Mouse (Mus musculus): ENCODE measurements at regions not wholly inside any gene's neighbourhood (a gene's known extent, or its start where the extent isn't known, plus 50 kb on each side); places are given as distances from the start of the nearest gene placed in this dataset.

GRCm38 (mm10) chr3:58202816-58203215 lies 211.7 kb upstream of the Tsc22d2 start:
- no peak for ATAC-seq (ENCODE audit: insufficient number of reproducible peaks, insufficient read depth, low FRiP score, low TSS enrichment, low read depth)
- peaks cover 6% of the 10 kb centered on the region; the same call in 1 of the 2 replicates for H3K4me1 ChIP-seq (replicated peaks)
- H3K27ac ChIP-seq = no peak overlapping the region
- no peak overlapping the region for H3K4me3 ChIP-seq (replicated peaks)
- no peak overlapping the region for H3K9ac ChIP-seq (replicated peaks)
- no peaks in the 10 kb centered on the region for H3K36me3 ChIP-seq
- WGBS = 74% methylated on average over 5 of the region's 5 CpGs
- H3K27me3 ChIP-seq = no peaks in the 10 kb centered on the region
- no peaks in the 10 kb centered on the region for H3K9me3 ChIP-seq
- H3K4me2 ChIP-seq = no peak overlapping the region

DNA sequence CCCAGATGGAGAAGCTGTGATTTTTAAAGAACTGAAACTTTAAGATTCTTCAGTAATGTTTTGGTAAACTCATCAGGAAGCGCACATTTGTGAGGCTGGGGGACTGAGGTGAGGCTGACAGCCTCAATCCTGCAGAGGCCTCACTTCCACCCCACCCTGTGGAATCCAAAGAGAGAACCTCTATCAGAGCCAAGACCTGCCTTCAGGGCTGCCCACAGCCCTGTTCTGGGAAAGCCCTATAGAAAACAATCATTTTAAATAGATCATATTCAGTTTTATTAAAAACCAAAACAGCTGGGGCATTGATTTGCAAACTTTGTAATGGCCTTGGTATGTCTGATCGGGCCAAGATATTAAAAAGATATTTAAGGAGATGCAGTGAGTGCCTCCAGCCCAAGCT lies 210.7 kb upstream of the Tsc22d2 start:
- H3K4me2 ChIP-seq = no peak overlapping the region
- no peaks in the 10 kb centered on the region for H3K36me3 ChIP-seq
- no peaks in the 10 kb centered on the region for H3K27me3 ChIP-seq
- no peak overlapping the region for H3K4me3 ChIP-seq (replicated peaks)
- H3K4me1 ChIP-seq (replicated peaks) = peaks cover 6% of the 10 kb centered on the region; the same call in 1 of the 2 replicates
- H3K9me3 ChIP-seq = no peaks in the 10 kb centered on the region
- ATAC-seq (ENCODE audit: insufficient number of reproducible peaks, insufficient read depth, low FRiP score, low TSS enrichment, low read depth) = no peak
- H3K9ac ChIP-seq (replicated peaks) = no peak overlapping the region
- no peak overlapping the region for H3K27ac ChIP-seq
- WGBS = 73% methylated on average over 2 of the region's 2 CpGs

GRCm38 (mm10) chr3:58205526-58205925 lies 209.0 kb upstream of the Tsc22d2 start:
- Histone ChIP-seq H3K4me2 (no peak overlapping the region), H3K27ac (no peak overlapping the region), H3K4me3 (replicated peaks) (no peak overlapping the region), H3K36me3 (no peaks in the 10 kb centered on the region), H3K27me3 (no peaks in the 10 kb centered on the region), H3K4me1 (replicated peaks) (peaks cover 6% of the 10 kb centered on the region; the same call in 1 of the 2 replicates), H3K9ac (replicated peaks) (no peak overlapping the region), H3K9me3 (no peaks in the 10 kb centered on the region)
- ATAC-seq (ENCODE audit: insufficient number of reproducible peaks, insufficient read depth, low FRiP score, low TSS enrichment, low read depth) = no peak
- 92% methylated on average over 2 of the region's 2 CpGs for WGBS

DNA sequence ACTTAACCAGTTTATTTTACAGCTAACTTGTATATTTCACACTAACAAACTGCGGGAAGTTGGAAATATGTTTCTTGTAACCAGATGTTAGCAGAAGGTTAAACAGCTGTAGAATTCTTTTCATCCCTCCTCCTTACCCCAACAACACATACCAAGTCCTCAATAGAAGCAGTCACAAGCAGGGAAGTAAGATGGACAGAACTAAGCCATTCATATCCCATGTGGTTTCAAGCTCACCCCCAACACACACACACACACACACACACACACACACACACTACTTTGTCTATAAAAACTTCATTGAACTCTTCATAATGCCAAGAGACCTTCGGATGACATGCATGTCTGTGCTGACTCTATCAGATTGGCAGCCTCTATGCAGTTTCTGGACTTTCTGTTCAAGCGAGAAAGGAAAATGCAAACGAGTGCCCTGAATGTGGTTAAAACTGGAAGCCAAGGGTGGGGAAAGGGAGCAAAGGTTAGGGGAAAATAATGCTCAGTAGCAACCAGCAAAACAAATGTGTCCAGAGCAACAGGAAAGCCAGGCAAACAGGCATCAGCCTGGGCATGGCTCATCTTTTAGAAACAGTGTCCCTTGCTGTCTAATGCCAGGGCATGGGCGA lies 207.6 kb upstream of the Tsc22d2 start:
- Histone ChIP-seq H3K4me2 (no peak overlapping the region), H3K36me3 (no peaks in the 10 kb centered on the region), H3K27me3 (no peaks in the 10 kb centered on the region), H3K9ac (replicated peaks) (no peak overlapping the region), H3K27ac (no peak overlapping the region), H3K9me3 (no peaks in the 10 kb centered on the region), H3K4me3 (replicated peaks) (no peak overlapping the region), H3K4me1 (replicated peaks) (peaks cover 6% of the 10 kb centered on the region; the same call in 1 of the 2 replicates)
- no peak for ATAC-seq (ENCODE audit: insufficient number of reproducible peaks, insufficient read depth, low FRiP score, low TSS enrichment, low read depth)
- 76% methylated on average over 5 of the region's 5 CpGs for WGBS

- 39% methylated on average over 3 of the region's 3 CpGs for WGBS
- H3K36me3 ChIP-seq = no peaks in the 10 kb centered on the region
- no peaks in the 10 kb centered on the region for H3K27me3 ChIP-seq
- H3K4me1 ChIP-seq (replicated peaks) = 0 out of 2 replicates have a peak, but pooled peaks cover 3% of the 10 kb centered on the region
- no peak overlapping the region for H3K27ac ChIP-seq
- H3K4me2 ChIP-seq = no peak overlapping the region
- no peak overlapping the region for H3K9ac ChIP-seq (replicated peaks)
- H3K9me3 ChIP-seq = no peaks in the 10 kb centered on the region
- ATAC-seq (ENCODE audit: insufficient number of reproducible peaks, insufficient read depth, low FRiP score, low TSS enrichment, low read depth) = no peak
- no peak overlapping the region for H3K4me3 ChIP-seq (replicated peaks)
Measured at GRCm38 (mm10) chr3:58211016-58211415, 203.5 kb upstream of the Tsc22d2 start.

DNA sequence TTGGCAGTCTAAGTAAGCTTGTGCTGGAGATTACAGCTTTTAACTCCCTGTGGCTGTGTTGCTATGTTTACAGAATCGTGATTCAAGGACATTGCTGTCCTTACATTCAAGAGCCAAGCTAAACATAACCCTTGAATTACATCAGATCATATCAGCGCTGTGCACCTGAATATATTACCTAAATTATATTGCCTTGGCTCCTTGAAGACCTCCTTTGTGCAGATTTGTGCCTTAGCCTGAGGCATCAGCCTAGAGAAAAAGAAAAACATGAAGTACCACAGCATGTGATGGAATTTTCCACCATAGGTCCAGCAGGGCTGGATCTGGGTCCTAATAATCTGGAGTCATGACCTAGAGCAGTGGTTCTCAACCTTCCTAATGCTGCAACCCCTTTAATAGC lies 189.8 kb upstream of the Tsc22d2 start:
- no peaks in the 10 kb centered on the region for H3K4me1 ChIP-seq (replicated peaks)

DNA sequence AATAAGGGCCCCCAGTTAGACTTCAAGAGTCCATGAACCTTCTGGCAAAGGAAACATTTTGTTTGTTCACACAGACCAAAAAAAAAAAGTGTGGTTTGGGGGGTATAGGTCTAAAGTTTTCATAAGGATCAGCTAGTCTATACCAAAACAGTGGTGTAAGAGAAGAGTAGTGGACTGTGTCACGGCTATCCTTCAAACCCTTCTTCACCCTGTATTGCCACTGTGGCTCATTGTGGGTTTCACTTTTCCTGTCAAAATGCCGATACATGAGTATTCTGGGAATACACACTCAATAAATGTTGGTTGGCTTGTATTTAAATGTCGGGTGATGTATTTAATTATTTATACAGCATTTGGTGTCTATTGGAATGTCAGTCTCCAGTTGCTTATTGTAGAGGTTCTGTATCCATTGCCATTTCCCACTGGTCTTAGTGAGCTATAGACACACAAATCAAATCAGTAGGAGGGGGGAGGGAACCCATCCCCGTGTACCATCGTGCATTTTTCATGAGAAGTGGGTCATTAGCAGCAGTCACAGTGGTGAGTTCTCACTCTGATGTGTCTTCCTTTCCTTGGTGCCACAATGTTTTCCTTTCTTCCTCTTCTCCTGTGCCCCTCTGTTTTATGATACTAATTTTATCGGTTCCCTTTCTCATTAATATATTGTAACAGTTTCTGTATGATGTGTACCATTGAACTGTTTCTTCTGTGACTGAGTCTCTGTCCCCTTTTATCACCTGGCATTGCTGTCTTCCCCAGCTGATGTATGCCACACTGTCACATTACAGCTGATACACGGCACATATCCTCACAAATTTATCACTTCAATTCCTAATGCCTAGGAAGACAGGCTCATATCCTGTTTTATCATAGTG lies 187.8 kb upstream of the Tsc22d2 start:
- H3K27ac ChIP-seq = no peak overlapping the region
- 84% methylated on average over 7 of the region's 7 CpGs for WGBS
- H3K4me3 ChIP-seq (replicated peaks) = no peak overlapping the region
- no peaks in the 10 kb centered on the region for H3K4me1 ChIP-seq (replicated peaks)
- H3K9me3 ChIP-seq = no peaks in the 10 kb centered on the region
- ATAC-seq (ENCODE audit: insufficient number of reproducible peaks, insufficient read depth, low FRiP score, low TSS enrichment, low read depth) = no peak
- H3K4me2 ChIP-seq = no peak overlapping the region
- H3K36me3 ChIP-seq = no peaks in the 10 kb centered on the region
- H3K27me3 ChIP-seq = no peaks in the 10 kb centered on the region
- no peak overlapping the region for H3K9ac ChIP-seq (replicated peaks)

More for the DNA sequence above, 189.8 kb upstream of the Tsc22d2 start:
- Histone ChIP-seq H3K27me3 (no peaks in the 10 kb centered on the region), H3K9me3 (no peaks in the 10 kb centered on the region), H3K9ac (replicated peaks) (no peak overlapping the region), H3K4me2 (no peak overlapping the region), H3K36me3 (no peaks in the 10 kb centered on the region), H3K27ac (no peak overlapping the region), H3K4me3 (replicated peaks) (no peak overlapping the region)
- no peak for ATAC-seq (ENCODE audit: insufficient number of reproducible peaks, insufficient read depth, low FRiP score, low TSS enrichment, low read depth)
- 81% methylated on average over 2 of the region's 2 CpGs for WGBS

DNA sequence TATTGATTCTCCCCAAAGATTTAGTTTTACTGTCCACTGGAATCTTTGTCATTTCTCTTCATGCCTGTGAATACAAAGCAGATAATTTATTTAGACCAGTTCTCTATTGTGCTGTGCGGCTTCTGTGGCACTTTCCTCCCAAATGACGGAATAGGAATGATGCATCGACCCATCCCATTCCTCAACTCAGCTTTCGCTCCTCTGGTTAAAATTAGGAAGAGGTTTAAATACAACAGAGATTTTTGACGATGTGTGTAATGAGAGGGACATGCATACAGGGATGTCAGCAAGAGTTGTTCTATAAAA lies 187.2 kb upstream of the Tsc22d2 start:
- no peak overlapping the region for H3K27ac ChIP-seq
- no peak overlapping the region for H3K4me2 ChIP-seq
- no peaks in the 10 kb centered on the region for H3K27me3 ChIP-seq
- 79% methylated on average over 5 of the region's 5 CpGs for WGBS
- H3K9ac ChIP-seq (replicated peaks) = no peak overlapping the region
- H3K36me3 ChIP-seq = no peaks in the 10 kb centered on the region
- H3K9me3 ChIP-seq = no peaks in the 10 kb centered on the region
- no peaks in the 10 kb centered on the region for H3K4me1 ChIP-seq (replicated peaks)
- no peak for ATAC-seq (ENCODE audit: insufficient number of reproducible peaks, insufficient read depth, low FRiP score, low TSS enrichment, low read depth)
- H3K4me3 ChIP-seq (replicated peaks) = no peak overlapping the region

- no peak overlapping the region for H3K27ac ChIP-seq
- no peaks in the 10 kb centered on the region for H3K27me3 ChIP-seq
- H3K4me3 ChIP-seq (replicated peaks) = no peak overlapping the region
- no peak overlapping the region for H3K4me2 ChIP-seq
- H3K4me1 ChIP-seq (replicated peaks) = 0 out of 2 replicates have a peak, but pooled peaks cover 3% of the 10 kb centered on the region
- no peak overlapping the region for H3K9ac ChIP-seq (replicated peaks)
- H3K9me3 ChIP-seq = no peaks in the 10 kb centered on the region
- 74% methylated on average over 3 of the region's 3 CpGs for WGBS
- no peak for ATAC-seq (ENCODE audit: insufficient number of reproducible peaks, insufficient read depth, low FRiP score, low TSS enrichment, low read depth)
- no peaks in the 10 kb centered on the region for H3K36me3 ChIP-seq
Measured at GRCm38 (mm10) chr3:58228189-58228588, 186.3 kb upstream of the Tsc22d2 start.

GRCm38 (mm10) chr3:58231746-58232145 lies 182.8 kb upstream of the Tsc22d2 start:
- ATAC-seq (ENCODE audit: insufficient number of reproducible peaks, insufficient read depth, low FRiP score, low TSS enrichment, low read depth) = no peak
- 0 out of 2 replicates have a peak, but pooled peaks cover 4% of the 10 kb centered on the region for H3K4me1 ChIP-seq (replicated peaks)
- no peak overlapping the region for H3K9ac ChIP-seq (replicated peaks)
- H3K9me3 ChIP-seq = no peaks in the 10 kb centered on the region
- H3K27ac ChIP-seq = no peak overlapping the region
- H3K27me3 ChIP-seq = no peaks in the 10 kb centered on the region
- H3K4me2 ChIP-seq = no peak overlapping the region
- H3K4me3 ChIP-seq (replicated peaks) = no peak overlapping the region
- 65% methylated on average over 2 of the region's 2 CpGs for WGBS
- no peaks in the 10 kb centered on the region for H3K36me3 ChIP-seq

DNA sequence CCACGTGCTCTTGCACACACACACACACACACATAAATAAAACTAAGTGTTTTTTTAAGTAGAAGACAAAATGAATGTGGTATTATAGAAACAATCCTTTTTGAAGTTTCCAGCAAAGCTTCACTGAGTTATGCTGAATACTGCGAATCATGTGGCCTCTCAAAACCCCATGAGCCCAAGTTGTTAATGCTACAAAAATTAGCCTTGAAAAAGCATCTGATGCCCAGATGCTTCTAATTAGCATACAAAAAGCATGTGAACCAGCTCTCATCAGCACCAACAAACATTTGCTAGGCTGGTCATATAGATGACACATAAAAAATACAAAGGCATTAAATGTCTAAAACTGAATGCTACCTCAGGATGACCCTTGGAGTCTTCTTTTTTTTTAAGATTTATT lies 181.2 kb upstream of the Tsc22d2 start:
- no peak overlapping the region for H3K4me2 ChIP-seq
- no peak overlapping the region for H3K9ac ChIP-seq (replicated peaks)
- no peaks in the 10 kb centered on the region for H3K27me3 ChIP-seq
- H3K4me1 ChIP-seq (replicated peaks) = 0 out of 2 replicates have a peak, but pooled peaks cover 9% of the 10 kb centered on the region
- 49% methylated on average over 2 of the region's 2 CpGs for WGBS
- H3K4me3 ChIP-seq (replicated peaks) = no peak overlapping the region
- H3K36me3 ChIP-seq = no peaks in the 10 kb centered on the region
- no peaks in the 10 kb centered on the region for H3K9me3 ChIP-seq
- ATAC-seq (ENCODE audit: insufficient number of reproducible peaks, insufficient read depth, low FRiP score, low TSS enrichment, low read depth) = no peak
- no peak overlapping the region for H3K27ac ChIP-seq

Data from limb, embryonic 12.5 days (tissue).